In genomic region chrX:139781563-139781962, GRCm38 (mm10) we compare ENCODE assay signal across 21 mouse cellular contexts. TPM values are rescaled to one million over a fixed set of nuclear protein-coding genes. Genes with fewer than 3 reads are reported as not detected.
"Had no signal": no experiment of that assay in that cellular context is flagged by ENCODE, and none has a peak within 500 bp of the region (broad histone marks: within the 10 kb centered on the region; RNA-seq: fewer than 3 reads in every experiment).

No protein-coding gene starts in this region.

- H3K9me3 ChIP-seq: lung, embryonic 15.5 days; megakaryocyte, embryonic 14.5 days; neural tube, embryonic 12.5 days; neural tube, embryonic 15.5 days; stomach, embryonic 15.5 days had no signal

- H3K27me3 ChIP-seq: lung, embryonic 15.5 days; stomach, embryonic 15.5 days had no signal

- H3K4me3 ChIP-seq: layer of hippocampus, adult 2 months; lung, embryonic 15.5 days; megakaryocyte, embryonic 14.5 days; neural tube, embryonic 12.5 days; neural tube, embryonic 15.5 days; stomach, embryonic 15.5 days had no signal

- H3K4me2 ChIP-seq: lung, embryonic 15.5 days; midbrain, embryonic 11.5 days; neural tube, embryonic 12.5 days; neural tube, embryonic 15.5 days; stomach, embryonic 15.5 days had no signal

- H3K36me3 ChIP-seq: lung, embryonic 15.5 days; neural tube, embryonic 12.5 days; neural tube, embryonic 15.5 days; stomach, embryonic 15.5 days had no signal

- DNase-seq: kidney, adult 11 months; kidney, adult 9 months; kidney, postnatal 25 days; layer of hippocampus, adult 9-11 months; lung, adult 18-20 months; right cerebral cortex, postnatal 25 days; spleen, adult 18-20 months; thymus, postnatal 25 days had no signal

- H3K4me1 ChIP-seq: megakaryocyte, embryonic 14.5 days; neural tube, embryonic 12.5 days; neural tube, embryonic 15.5 days; stomach, embryonic 15.5 days had no signal

- H3K27ac ChIP-seq: layer of hippocampus, adult 2 months; liver, embryonic 14.5 days; lung, embryonic 15.5 days; neural tube, embryonic 12.5 days; neural tube, embryonic 15.5 days; stomach, embryonic 15.5 days had no signal

- H3K9ac ChIP-seq: liver, embryonic 14.5 days; lung, embryonic 15.5 days; neural tube, embryonic 12.5 days; neural tube, embryonic 15.5 days; stomach, embryonic 15.5 days had no signal

RNA-seq across cellular contexts. Expression of gene Ripply1, which starts 0.6 kb away (rescaled TPM):
- total RNA-seq: layer of hippocampus, adult 2 months; left cerebral cortex, postnatal 36 days had no signal
- polyA plus RNA-seq: kidney, embryonic 16.5 days; limb, embryonic 11.5 days; lung, embryonic 15.5 days; midbrain, embryonic 14.5 days; neural tube, embryonic 12.5 days; stomach, embryonic 15.5 days; thymus, postnatal 0 days had no signal

RNA-seq across cellular contexts. Expression of gene Cldn2, which starts 19.1 kb away (rescaled TPM):
- polyA plus RNA-seq: limb, embryonic 11.5 days had no signal
